ENCODE assay signal across 7 mouse cellular contexts in the genomic region with DNA sequence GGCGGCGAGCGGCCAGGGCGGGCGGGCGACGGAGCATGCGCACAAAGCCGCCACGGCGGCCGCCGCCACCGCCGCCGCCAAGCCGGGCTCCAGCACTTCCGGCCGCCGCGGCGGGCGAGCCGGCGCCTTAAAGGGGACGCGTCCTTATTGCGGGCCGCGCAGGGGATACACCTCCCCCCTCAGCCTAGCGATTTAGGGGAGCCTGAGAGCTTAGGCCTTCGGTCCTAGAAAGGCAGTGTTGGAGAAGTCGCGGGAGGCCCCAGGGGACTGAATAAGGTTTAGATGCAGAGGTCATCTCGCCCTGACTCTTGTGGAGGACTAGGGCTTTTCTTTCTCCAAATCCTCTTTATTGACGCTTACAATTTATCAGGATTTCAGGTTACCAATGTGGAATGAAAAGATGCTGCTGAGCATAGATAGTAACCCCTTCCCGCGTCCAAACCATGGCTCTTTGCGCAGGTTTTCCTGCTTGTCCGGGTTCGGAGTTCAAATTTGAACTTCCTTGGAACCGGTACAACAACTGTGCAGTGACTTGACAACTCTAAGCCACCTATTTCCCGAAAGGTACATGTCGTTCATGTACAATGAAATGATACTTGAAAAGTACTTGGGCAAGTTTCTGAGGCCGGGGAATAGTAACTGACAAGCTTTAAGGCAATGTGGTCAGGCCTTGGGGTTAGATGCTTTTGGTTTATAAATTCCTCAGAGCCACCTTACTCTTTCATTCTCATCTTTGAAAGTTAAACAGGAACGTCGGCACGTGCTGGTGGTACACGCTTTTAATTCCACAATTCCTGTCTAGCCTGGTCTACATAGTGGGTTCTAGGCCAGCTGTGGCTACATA. TPM values are rescaled to one million over a fixed set of nuclear protein-coding genes. Genes with fewer than 3 reads are reported as not detected.
DNase-seq lines count a peak whose midpoint lies in the region; ATAC-seq and TF ChIP-seq lines count a peak whose summit lies in the region.

A gene (minus strand): TSS at position 89 of the 844 bp plus-strand sequence.

- no peaks in the 10 kb centered on the region for H3K9me3 ChIP-seq in intestine, embryonic 16.5 days (ENCODE audit: control insufficient read depth, low read length)
- no peaks in the 10 kb centered on the region for H3K9me3 ChIP-seq in limb, embryonic 10.5 days (replicated peaks)
- H3K9me3 ChIP-seq in midbrain, embryonic 12.5 days: no peaks in the 10 kb centered on the region

- peak; percentile 88 for DNase-seq in adrenal gland, adult 2 months
- peak; percentile 73 for DNase-seq in embryo, embryonic 9.5 days (ENCODE audit: extremely low spot score)
- DNase-seq in gonadal fat pad, adult 2 months (ENCODE audit: low read depth): no peak
- DNase-seq in limb, embryonic 10.5 days (ENCODE audit: low spot score): peak; percentile 89

- H3K36me3 ChIP-seq in intestine, embryonic 16.5 days (ENCODE audit: control insufficient read depth, insufficient read depth, low read length): no peaks in the 10 kb centered on the region
- no peaks in the 10 kb centered on the region for H3K36me3 ChIP-seq in limb, embryonic 10.5 days
- no peaks in the 10 kb centered on the region for H3K36me3 ChIP-seq in midbrain, embryonic 12.5 days
- H3K36me3 ChIP-seq in small intestine, adult 2 months (ENCODE audit: control insufficient read depth, insufficient read depth, low read length): no peaks in the 10 kb centered on the region

- peak within 1 kb of the TSS; percentile 97 for H3K9ac ChIP-seq in intestine, embryonic 16.5 days (ENCODE audit: low read depth, low read length)
- H3K9ac ChIP-seq in midbrain, embryonic 12.5 days (replicated peaks): peak within 1 kb of the TSS; percentile 95

- no peaks in the 10 kb centered on the region for H3K27me3 ChIP-seq in intestine, embryonic 16.5 days (replicated peaks; ENCODE audit: control insufficient read depth, insufficient read depth, low read length)
- no peaks in the 10 kb centered on the region for H3K27me3 ChIP-seq in limb, embryonic 10.5 days (ENCODE audit: low read depth, poor library complexity, severe bottlenecking)
- no peaks in the 10 kb centered on the region for H3K27me3 ChIP-seq in midbrain, embryonic 12.5 days
- no peaks in the 10 kb centered on the region for H3K27me3 ChIP-seq in small intestine, adult 2 months (ENCODE audit: control insufficient read depth, insufficient read depth, low read length)

- TF ChIP-seq CTCF in small intestine, adult 2 months (IDR thresholded peaks at IDR 0.05; ENCODE audit: extremely low read depth, insufficient read length, insufficient replicate concordance, low read depth, low read length): no peak

- peaks cover 10% of the 10 kb centered on the region for H3K4me1 ChIP-seq in intestine, embryonic 16.5 days (ENCODE audit: control insufficient read depth, insufficient read depth, low read length)
- H3K4me1 ChIP-seq in limb, embryonic 10.5 days: peaks cover 25% of the 10 kb centered on the region
- H3K4me1 ChIP-seq in midbrain, embryonic 12.5 days: peaks cover 22% of the 10 kb centered on the region
- H3K4me1 ChIP-seq in small intestine, adult 2 months (ENCODE audit: control insufficient read depth, insufficient read depth, insufficient read length, low read length): peaks cover 4% of the 10 kb centered on the region

- TF ChIP-seq POLR2A in small intestine, adult 2 months (IDR thresholded peaks at IDR 0.05; ENCODE audit: low read depth, low read length): no peak; the same call in 1 of the 2 replicates

- ATAC-seq in intestine, embryonic 16.5 days: peak; percentile 89
- peak; percentile 95 for ATAC-seq in midbrain, embryonic 12.5 days (ENCODE audit: low FRiP score, low read depth)

- H3K27ac ChIP-seq in intestine, embryonic 16.5 days (ENCODE audit: low read length): peak within 1 kb of the TSS; percentile 95
- H3K27ac ChIP-seq in limb, embryonic 10.5 days: peak within 1 kb of the TSS; percentile 99
- H3K27ac ChIP-seq in midbrain, embryonic 12.5 days (replicated peaks): peak within 1 kb of the TSS; percentile 93
- H3K27ac ChIP-seq in small intestine, adult 2 months (ENCODE audit: insufficient read depth, low read depth, low read length): peak within 1 kb of the TSS; percentile 97

- 15% methylated on average over 36 of the region's 49 CpGs for WGBS in intestine, embryonic 16.5 days
- 20% methylated on average over 46 of the region's 49 CpGs for WGBS in limb, embryonic 10.5 days
- 17% methylated on average over 41 of the region's 49 CpGs for WGBS in midbrain, embryonic 12.5 days
- WGBS in small intestine, adult 2 months: 7% methylated on average over 36 of the region's 49 CpGs

- peak within 1 kb of the TSS; percentile 77 for H3K4me2 ChIP-seq in intestine, embryonic 16.5 days (ENCODE audit: low read depth, low read length)
- H3K4me2 ChIP-seq in midbrain, embryonic 12.5 days (replicated peaks): peak within 1 kb of the TSS; percentile 74

- H3K4me3 ChIP-seq in intestine, embryonic 16.5 days (ENCODE audit: low read length): peak within 1 kb of the TSS; percentile 85
- H3K4me3 ChIP-seq in limb, embryonic 10.5 days: peak within 1 kb of the TSS; percentile 91
- peak within 1 kb of the TSS; percentile 93 for H3K4me3 ChIP-seq in midbrain, embryonic 12.5 days
- H3K4me3 ChIP-seq in small intestine, adult 2 months (ENCODE audit: low read depth, low read length): peak within 1 kb of the TSS; percentile 98

RNA-seq across cellular contexts. Expression of the gene that starts here (rescaled TPM):
- 10 to 100 TPM; 16.2 to 19.5 TPM for total RNA-seq in adrenal gland, adult 2 months (2021)
- polyA plus RNA-seq in adrenal gland, adult 2 months (2012; rRNA removed): 8.5 and 12.2 TPM in 2 replicates
- 11.8 and 12.5 TPM in 2 replicates for polyA plus RNA-seq in gonadal fat pad, adult 2 months (2012; rRNA removed)
- 25.9 and 30.2 TPM in 2 replicates for polyA plus RNA-seq in intestine, embryonic 16.5 days (2015; fragmentation: Nextera tagmentation; extraction: Ambion mirVana)
- 48.2 and 49.0 TPM in 2 replicates for polyA plus RNA-seq in limb, embryonic 10.5 days (2016; fragmentation: Nextera tagmentation; extraction: Ambion mirVana)
- 44.8 and 46.4 TPM in 2 replicates for polyA plus RNA-seq in midbrain, embryonic 12.5 days (2016; fragmentation: Nextera tagmentation; extraction: Ambion mirVana)
- 6.8 and 13.5 TPM in 2 replicates for polyA plus RNA-seq in small intestine, adult 2 months (2012; rRNA removed)
